Comparison of ENCODE assay signal across 12 mouse cellular contexts in the genomic region with DNA sequence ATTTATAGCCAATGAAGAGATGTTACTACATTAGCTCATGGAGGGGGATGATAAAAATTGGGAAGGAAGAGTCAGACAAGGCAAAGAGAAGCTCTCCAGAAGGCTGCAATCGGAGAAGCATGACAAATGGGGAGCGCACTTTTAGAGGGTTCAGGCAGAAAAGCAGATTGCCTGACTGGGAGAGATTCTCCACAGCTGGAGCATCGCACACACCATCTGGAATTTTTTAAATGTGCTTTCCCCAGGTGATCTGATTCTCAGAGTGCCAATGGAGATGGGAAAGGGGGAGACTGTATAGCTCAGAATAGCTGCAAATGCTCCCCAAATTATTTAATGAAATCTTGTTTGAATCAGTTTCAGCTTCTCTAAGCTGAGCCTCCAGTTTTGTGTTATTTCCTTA.
"Had no signal": no experiment of that assay in that cellular context is flagged by ENCODE, and none has a peak within 500 bp of the region (broad histone marks: within the 10 kb centered on the region; RNA-seq: fewer than 3 reads in every experiment).

No protein-coding gene starts in this region.

- H3K4me2 ChIP-seq: limb, embryonic 15.5 days; liver, embryonic 12.5 days; midbrain, embryonic 12.5 days; neural tube, embryonic 13.5 days had no signal

- H3K27me3 ChIP-seq: limb, embryonic 15.5 days; liver, embryonic 12.5 days; midbrain, embryonic 12.5 days; neural tube, embryonic 13.5 days had no signal

- H3K4me3 ChIP-seq: limb, embryonic 15.5 days; liver, embryonic 12.5 days; midbrain, embryonic 12.5 days; neural tube, embryonic 13.5 days had no signal

- H3K9me3 ChIP-seq: limb, embryonic 15.5 days; liver, embryonic 12.5 days; midbrain, embryonic 12.5 days; neural tube, embryonic 13.5 days had no signal

- H3K9ac ChIP-seq: limb, embryonic 15.5 days; liver, embryonic 12.5 days; midbrain, embryonic 12.5 days; neural tube, embryonic 13.5 days had no signal

- DNase-seq: kidney, adult 2 months; left cerebral cortex, postnatal 4 days; retina, postnatal 1 day; right cerebral cortex, postnatal 4 days; spleen, adult 18-20 months; thymus, adult 18-20 months; thymus, postnatal 14 days had no signal

- H3K27ac ChIP-seq: limb, embryonic 15.5 days; liver, embryonic 12.5 days; midbrain, embryonic 12.5 days; neural tube, embryonic 13.5 days had no signal

- H3K36me3 ChIP-seq: limb, embryonic 15.5 days; liver, embryonic 12.5 days; midbrain, embryonic 12.5 days; neural tube, embryonic 13.5 days had no signal

- H3K4me1 ChIP-seq: limb, embryonic 15.5 days; liver, embryonic 12.5 days; midbrain, embryonic 12.5 days; neural tube, embryonic 13.5 days had no signal

- ATAC-seq: liver, embryonic 12.5 days; midbrain, embryonic 16.5 days had no signal
